Mouse (Mus musculus): ENCODE measurements around the gene Iqgap1. TPM values are rescaled to one million over a fixed set of nuclear protein-coding genes. Genes with fewer than 3 reads are reported as not detected.

The Iqgap1 gene
- polyA plus RNA-seq, 1 experiment from 2014 or later: 94.3 TPM

DNA sequence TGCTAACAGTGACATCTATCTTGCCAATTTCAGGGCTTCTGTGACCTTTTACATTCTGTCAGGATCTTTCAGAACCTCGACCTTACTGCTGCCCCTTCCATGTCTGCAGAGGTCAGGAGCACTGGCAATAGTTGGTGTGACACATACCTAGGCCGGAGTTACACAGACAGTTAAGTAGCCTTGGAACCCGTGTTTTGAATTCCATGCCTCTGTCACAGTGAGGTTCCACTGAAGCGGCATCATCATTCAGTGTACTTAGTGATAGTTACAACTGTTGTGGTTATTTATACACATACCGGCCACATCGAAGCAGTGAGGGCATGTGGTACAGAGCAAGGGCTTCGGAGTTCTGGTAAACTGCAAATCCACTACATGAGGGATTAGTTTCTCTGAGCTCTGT is 37.8 kb downstream of the Iqgap1 start:
- no peak overlapping the region for H3K27ac ChIP-seq (ENCODE audit: low read length)

GRCm38 (mm10) chr7:80786746-80787145 is 39.0 kb downstream of the Iqgap1 start:
- Histone ChIP-seq H3K4me1 (ENCODE audit: control insufficient read depth, insufficient read depth, low read length) (peaks cover 24% of the 10 kb centered on the region; the same call in 1 of the 2 replicates), H3K9me3 (ENCODE audit: control insufficient read depth, low read depth, low read length) (no peaks in the 10 kb centered on the region), H3K4me2 (replicated peaks; ENCODE audit: low read depth, low read length) (no peak overlapping the region), H3K4me3 (ENCODE audit: low read depth, low read length) (no peak overlapping the region), H3K27me3 (ENCODE audit: control insufficient read depth, insufficient read depth, low read length) (no peaks in the 10 kb centered on the region), H3K27ac (ENCODE audit: low read length) (peak overlapping the region; percentile 45; the same call in 1 of the 2 replicates), H3K9ac (replicated peaks; ENCODE audit: low read depth, low read length) (no peak overlapping the region), H3K36me3 (ENCODE audit: control insufficient read depth, insufficient read depth, low read length) (no peaks in the 10 kb centered on the region)
- WGBS: 60% methylated on average over 6 of the region's 6 CpGs
- no peak for ATAC-seq (ENCODE audit: insufficient number of reproducible peaks, insufficient read depth, low FRiP score, low read depth)

More for the DNA sequence above, 37.8 kb downstream of the Iqgap1 start:
- H3K4me1 ChIP-seq (ENCODE audit: control insufficient read depth, insufficient read depth, low read length): peaks cover 21% of the 10 kb centered on the region; the same call in 1 of the 2 replicates
- no peak overlapping the region for H3K4me2 ChIP-seq (replicated peaks; ENCODE audit: low read depth, low read length)
- H3K9me3 ChIP-seq (ENCODE audit: control insufficient read depth, low read depth, low read length): no peaks in the 10 kb centered on the region
- no peaks in the 10 kb centered on the region for H3K36me3 ChIP-seq (ENCODE audit: control insufficient read depth, insufficient read depth, low read length)
- no peak overlapping the region for H3K4me3 ChIP-seq (ENCODE audit: low read depth, low read length)
- 49% methylated on average over 7 of the region's 7 CpGs for WGBS
- no peaks in the 10 kb centered on the region for H3K27me3 ChIP-seq (ENCODE audit: control insufficient read depth, insufficient read depth, low read length)
- no peak overlapping the region for H3K9ac ChIP-seq (replicated peaks; ENCODE audit: low read depth, low read length)
- ATAC-seq (ENCODE audit: insufficient number of reproducible peaks, insufficient read depth, low FRiP score, low read depth): no peak

DNA sequence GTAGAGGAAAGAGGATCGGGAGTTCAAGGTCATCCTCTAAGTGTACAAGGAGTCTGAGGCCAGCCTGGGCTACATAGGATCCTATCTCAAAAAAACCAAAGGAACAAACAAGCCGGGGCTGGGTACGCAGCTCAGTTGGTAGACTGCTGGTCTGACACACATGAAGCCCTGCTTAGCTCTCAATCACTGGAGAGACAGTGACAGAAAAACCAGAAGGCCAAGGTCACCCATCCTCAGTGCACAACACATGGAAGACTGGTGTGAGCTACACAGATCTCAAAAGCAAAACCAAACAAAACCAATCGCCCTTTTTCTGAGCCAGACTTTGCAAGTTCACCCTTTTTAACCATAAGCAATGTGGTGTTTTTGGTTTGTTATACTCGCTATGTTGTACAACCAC is 41.9 kb downstream of the Iqgap1 start:
- peaks cover 20% of the 10 kb centered on the region; the same call in 1 of the 2 replicates for H3K4me1 ChIP-seq (ENCODE audit: control insufficient read depth, insufficient read depth, low read length)
- H3K27me3 ChIP-seq (ENCODE audit: control insufficient read depth, insufficient read depth, low read length): no peaks in the 10 kb centered on the region
- WGBS: 77% methylated on average over 5 of the region's 5 CpGs
- ATAC-seq (ENCODE audit: insufficient number of reproducible peaks, insufficient read depth, low FRiP score, low read depth): no peak
- H3K36me3 ChIP-seq (ENCODE audit: control insufficient read depth, insufficient read depth, low read length): no peaks in the 10 kb centered on the region
- H3K4me2 ChIP-seq (replicated peaks; ENCODE audit: low read depth, low read length): no peak overlapping the region
- H3K27ac ChIP-seq (ENCODE audit: low read length): no peak overlapping the region
- H3K9me3 ChIP-seq (ENCODE audit: control insufficient read depth, low read depth, low read length): no peaks in the 10 kb centered on the region
- no peak overlapping the region for H3K9ac ChIP-seq (replicated peaks; ENCODE audit: low read depth, low read length)
- H3K4me3 ChIP-seq (ENCODE audit: low read depth, low read length): no peak overlapping the region

GRCm38 (mm10) chr7:80782155-80783109 is 43.3 kb downstream of the Iqgap1 start:
- Histone ChIP-seq H3K36me3 (ENCODE audit: control insufficient read depth, insufficient read depth, low read length) (no peaks in the 10 kb centered on the region), H3K27ac (ENCODE audit: low read length) (peak overlapping the region; percentile 55; the same call in 1 of the 2 replicates), H3K4me2 (replicated peaks; ENCODE audit: low read depth, low read length) (no peak overlapping the region), H3K9ac (replicated peaks; ENCODE audit: low read depth, low read length) (no peak overlapping the region), H3K4me3 (ENCODE audit: low read depth, low read length) (no peak overlapping the region), H3K9me3 (ENCODE audit: control insufficient read depth, low read depth, low read length) (no peaks in the 10 kb centered on the region), H3K27me3 (ENCODE audit: control insufficient read depth, insufficient read depth, low read length) (no peaks in the 10 kb centered on the region), H3K4me1 (ENCODE audit: control insufficient read depth, insufficient read depth, low read length) (peaks cover 20% of the 10 kb centered on the region; the same call in 1 of the 2 replicates)
- ATAC-seq (ENCODE audit: insufficient number of reproducible peaks, insufficient read depth, low FRiP score, low read depth): no peak
- 61% methylated on average over 17 of the region's 17 CpGs for WGBS

DNA sequence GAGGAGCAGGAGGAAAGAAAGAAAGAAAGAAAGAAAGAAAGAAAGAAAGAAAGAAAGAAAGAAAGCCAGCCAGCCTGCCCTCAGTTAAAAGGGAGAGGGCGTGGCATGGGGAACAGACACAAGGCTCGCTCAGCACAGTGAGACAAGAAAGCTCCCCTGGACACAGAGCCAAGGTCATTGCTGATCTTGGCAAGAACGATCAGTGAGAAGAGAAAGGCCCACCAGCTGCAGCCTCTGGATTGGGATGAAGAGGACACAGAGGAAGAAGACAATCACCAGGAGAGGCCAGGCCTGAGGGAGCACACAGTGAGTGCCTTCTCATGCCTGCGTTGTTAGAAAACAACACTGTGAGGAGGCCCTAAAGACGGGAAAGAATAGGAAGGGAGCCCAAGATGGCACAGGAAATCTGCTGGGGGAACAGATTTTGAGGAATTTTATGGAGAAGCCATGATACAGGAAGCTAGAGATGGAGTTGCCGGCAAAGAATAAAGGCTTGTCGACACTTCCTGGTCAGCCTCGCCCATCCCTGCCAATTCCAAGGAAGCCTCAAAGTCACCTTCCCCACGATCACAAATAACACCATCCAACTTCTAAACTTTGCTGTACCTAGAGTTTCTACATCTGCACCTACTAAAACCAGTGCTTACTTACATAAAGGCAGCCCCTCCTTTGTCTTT is 44.2 kb downstream of the Iqgap1 start:
- Histone ChIP-seq H3K9ac (replicated peaks; ENCODE audit: low read depth, low read length) (no peak overlapping the region), H3K4me1 (ENCODE audit: control insufficient read depth, insufficient read depth, low read length) (peaks cover 20% of the 10 kb centered on the region; the same call in 1 of the 2 replicates), H3K36me3 (ENCODE audit: control insufficient read depth, insufficient read depth, low read length) (no peaks in the 10 kb centered on the region), H3K9me3 (ENCODE audit: control insufficient read depth, low read depth, low read length) (no peaks in the 10 kb centered on the region), H3K27ac (ENCODE audit: low read length) (peak overlapping the region; percentile 58; the same call in 1 of the 2 replicates), H3K4me3 (ENCODE audit: low read depth, low read length) (no peak overlapping the region), H3K27me3 (ENCODE audit: control insufficient read depth, insufficient read depth, low read length) (no peaks in the 10 kb centered on the region), H3K4me2 (replicated peaks; ENCODE audit: low read depth, low read length) (no peak overlapping the region)
- 70% methylated on average over 9 of the region's 9 CpGs for WGBS
- no peak for ATAC-seq (ENCODE audit: insufficient number of reproducible peaks, insufficient read depth, low FRiP score, low read depth)

DNA sequence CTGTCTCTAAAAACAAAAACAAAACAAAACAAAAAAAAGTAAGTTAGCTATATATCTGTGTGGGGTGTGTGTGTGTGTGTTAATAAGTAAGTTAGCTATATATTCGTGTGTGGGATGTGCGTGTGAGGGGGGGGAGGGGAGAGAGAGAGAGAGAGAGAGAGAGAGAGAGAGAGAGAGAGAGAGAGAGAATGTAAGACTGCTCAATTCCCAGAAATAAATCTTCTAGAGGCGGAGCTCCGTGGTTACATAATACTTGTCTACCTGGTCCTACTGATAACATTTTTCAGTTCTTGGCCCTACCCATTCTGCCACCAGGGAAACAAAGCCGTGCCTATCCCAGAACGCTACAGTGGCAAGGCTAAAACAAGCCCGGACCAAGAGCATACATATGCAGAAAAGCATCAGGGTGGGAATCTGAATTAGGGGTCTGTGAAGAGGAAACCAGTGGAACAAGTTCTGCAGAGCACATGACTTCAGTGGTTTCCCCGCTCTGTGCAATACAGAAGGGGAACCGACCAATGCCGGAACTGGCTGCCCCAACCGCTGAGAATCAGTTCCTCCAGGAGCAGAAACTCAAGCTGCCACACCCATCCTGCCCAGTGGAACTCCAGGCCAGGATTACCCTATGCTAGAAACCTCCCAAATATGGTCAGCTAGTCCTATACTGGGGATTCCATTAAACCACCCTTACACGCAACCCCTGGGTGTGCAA is 46.7 kb downstream of the Iqgap1 start:
- Histone ChIP-seq H3K9me3 (ENCODE audit: control insufficient read depth, low read depth, low read length) (no peaks in the 10 kb centered on the region), H3K4me2 (replicated peaks; ENCODE audit: low read depth, low read length) (peak overlapping the region; percentile 28), H3K27ac (ENCODE audit: low read length) (peak overlapping the region; percentile 93), H3K4me3 (ENCODE audit: low read depth, low read length) (no peak overlapping the region), H3K36me3 (ENCODE audit: control insufficient read depth, insufficient read depth, low read length) (no peaks in the 10 kb centered on the region), H3K9ac (replicated peaks; ENCODE audit: low read depth, low read length) (0 out of 2 replicates have a peak overlapping the region, but pooled peaks have one; percentile 14), H3K4me1 (ENCODE audit: control insufficient read depth, insufficient read depth, low read length) (peaks cover 20% of the 10 kb centered on the region; the same call in 1 of the 2 replicates), H3K27me3 (ENCODE audit: control insufficient read depth, insufficient read depth, low read length) (no peaks in the 10 kb centered on the region)
- WGBS: 52% methylated on average over 12 of the region's 12 CpGs
- peak; percentile 91 for ATAC-seq (ENCODE audit: insufficient number of reproducible peaks, insufficient read depth, low FRiP score, low read depth)

GRCm38 (mm10) chr7:80778376-80778775 is 47.4 kb downstream of the Iqgap1 start:
- Histone ChIP-seq H3K27me3 (ENCODE audit: control insufficient read depth, insufficient read depth, low read length) (no peaks in the 10 kb centered on the region), H3K4me3 (ENCODE audit: low read depth, low read length) (no peak overlapping the region), H3K9ac (replicated peaks; ENCODE audit: low read depth, low read length) (no peak overlapping the region), H3K4me2 (replicated peaks; ENCODE audit: low read depth, low read length) (no peak overlapping the region), H3K27ac (ENCODE audit: low read length) (peak overlapping the region; percentile 93; the same call in 1 of the 2 replicates), H3K36me3 (ENCODE audit: control insufficient read depth, insufficient read depth, low read length) (no peaks in the 10 kb centered on the region), H3K9me3 (ENCODE audit: control insufficient read depth, low read depth, low read length) (no peaks in the 10 kb centered on the region), H3K4me1 (ENCODE audit: control insufficient read depth, insufficient read depth, low read length) (peaks cover 17% of the 10 kb centered on the region; the same call in 1 of the 2 replicates)
- no peak for ATAC-seq (ENCODE audit: insufficient number of reproducible peaks, insufficient read depth, low FRiP score, low read depth)
- 90% methylated on average over 6 of the region's 6 CpGs for WGBS

DNA sequence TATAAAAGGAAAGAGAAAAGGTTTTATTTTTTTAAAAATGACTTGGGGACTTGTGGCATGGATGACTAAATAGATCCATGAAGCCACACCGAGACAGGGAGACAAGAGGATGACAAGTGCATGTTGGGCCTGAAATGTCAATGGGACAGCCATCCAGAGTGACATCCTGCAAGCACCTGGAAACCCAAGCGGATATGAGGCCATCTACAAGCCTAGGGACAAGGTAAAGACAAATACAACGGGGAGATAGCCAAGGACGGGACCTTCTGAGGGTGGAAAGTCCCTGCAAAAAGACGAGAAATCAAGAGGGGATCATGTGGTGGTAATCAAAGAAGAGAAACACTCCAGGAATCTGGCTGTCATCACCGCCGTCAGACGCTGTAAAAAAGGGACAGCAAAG is 48.6 kb downstream of the Iqgap1 start:
- WGBS: 72% methylated on average over 8 of the region's 8 CpGs
- Histone ChIP-seq H3K9ac (replicated peaks; ENCODE audit: low read depth, low read length) (no peak overlapping the region), H3K27ac (ENCODE audit: low read length) (no peak overlapping the region), H3K27me3 (ENCODE audit: control insufficient read depth, insufficient read depth, low read length) (no peaks in the 10 kb centered on the region), H3K4me3 (ENCODE audit: low read depth, low read length) (no peak overlapping the region), H3K4me2 (replicated peaks; ENCODE audit: low read depth, low read length) (no peak overlapping the region), H3K36me3 (ENCODE audit: control insufficient read depth, insufficient read depth, low read length) (no peaks in the 10 kb centered on the region), H3K4me1 (ENCODE audit: control insufficient read depth, insufficient read depth, low read length) (0 out of 2 replicates have a peak, but pooled peaks cover 15% of the 10 kb centered on the region), H3K9me3 (ENCODE audit: control insufficient read depth, low read depth, low read length) (no peaks in the 10 kb centered on the region)
- ATAC-seq (ENCODE audit: insufficient number of reproducible peaks, insufficient read depth, low FRiP score, low read depth): no peak
